Mouse (Mus musculus): ENCODE results near the gene Scarb1. TPM values are rescaled to one million over a fixed set of nuclear protein-coding genes. Genes with fewer than 3 reads are reported as not detected.
A peak's percentile ranks its signal among the peaks of the same experiment; 100 is the strongest.

Gene Scarb1
- polyA plus RNA-seq, 2 experiments: 40.1 to 67.7 TPM

- DNase-seq (ENCODE audit: low spot score) (no peak), ATAC-seq (ENCODE audit: low FRiP score, low read depth) (no peak)
- TF ChIP-seq POLR2A (IDR thresholded peaks at IDR 0.05; ENCODE audit: borderline replicate concordance, extremely low read depth, insufficient read depth, insufficient read length): no peak
- Histone ChIP-seq H3K27ac (replicated peaks; ENCODE audit: low read depth, low read length) (no peak overlapping the region), H3K9ac (ENCODE audit: low read depth, low read length, severe bottlenecking) (no peak overlapping the region), H3K4me3 (replicated peaks; ENCODE audit: low read length) (no peak overlapping the region), H3K36me3 (ENCODE audit: control insufficient read depth, insufficient read depth, low read length) (peaks cover 12% of the 10 kb centered on the region; the same call in 1 of the 2 replicates), H3K9me3 (ENCODE audit: control insufficient read depth, low read length) (no peaks in the 10 kb centered on the region), H3K4me2 (replicated peaks; ENCODE audit: low read depth, low read length, severe bottlenecking) (no peak overlapping the region), H3K27me3 (ENCODE audit: control insufficient read depth, insufficient read depth, low read length) (no peaks in the 10 kb centered on the region), H3K4me1 (ENCODE audit: control insufficient read depth, insufficient read depth, low read length) (peaks cover 11% of the 10 kb centered on the region; the same call in 1 of the 2 replicates)
- WGBS: 87% methylated on average over 9 of the region's 9 CpGs
Observed at GRCm38 (mm10) chr5:125287053-125287655, 53.7 kb downstream of the Scarb1 start.

GRCm38 (mm10) chr5:125286090-125286489, 54.8 kb downstream of the Scarb1 start:
- Histone ChIP-seq H3K27ac (replicated peaks; ENCODE audit: low read depth, low read length) (no peak overlapping the region), H3K27me3 (ENCODE audit: control insufficient read depth, insufficient read depth, low read length) (no peaks in the 10 kb centered on the region), H3K36me3 (ENCODE audit: control insufficient read depth, insufficient read depth, low read length) (peaks cover 12% of the 10 kb centered on the region; the same call in 1 of the 2 replicates), H3K4me2 (replicated peaks; ENCODE audit: low read depth, low read length, severe bottlenecking) (no peak overlapping the region), H3K4me1 (ENCODE audit: control insufficient read depth, insufficient read depth, low read length) (peaks cover 11% of the 10 kb centered on the region; the same call in 1 of the 2 replicates), H3K4me3 (replicated peaks; ENCODE audit: low read length) (no peak overlapping the region), H3K9me3 (ENCODE audit: control insufficient read depth, low read length) (no peaks in the 10 kb centered on the region), H3K9ac (ENCODE audit: low read depth, low read length, severe bottlenecking) (no peak overlapping the region)
- ATAC-seq (ENCODE audit: low FRiP score, low read depth) (no peak), DNase-seq (ENCODE audit: low spot score) (no peak)
- no peak for TF ChIP-seq POLR2A (IDR thresholded peaks at IDR 0.05; ENCODE audit: borderline replicate concordance, extremely low read depth, insufficient read depth, insufficient read length)
- WGBS: 85% methylated on average over 11 of the region's 11 CpGs

GRCm38 (mm10) chr5:125283748-125284640, 56.9 kb downstream of the Scarb1 start:
- H3K9ac ChIP-seq (ENCODE audit: low read depth, low read length, severe bottlenecking): peak overlapping the region; percentile 47
- H3K36me3 ChIP-seq (ENCODE audit: control insufficient read depth, insufficient read depth, low read length): peaks cover 12% of the 10 kb centered on the region; the same call in 1 of the 2 replicates
- H3K4me2 ChIP-seq (replicated peaks; ENCODE audit: low read depth, low read length, severe bottlenecking): peak overlapping the region; percentile 56
- ATAC-seq (ENCODE audit: low FRiP score, low read depth) (peak; percentile 80), DNase-seq (ENCODE audit: low spot score) (peak; percentile 89)
- H3K27me3 ChIP-seq (ENCODE audit: control insufficient read depth, insufficient read depth, low read length): no peaks in the 10 kb centered on the region
- no peak overlapping the region for H3K27ac ChIP-seq (replicated peaks; ENCODE audit: low read depth, low read length)
- WGBS: 13% methylated on average over 35 of the region's 35 CpGs
- H3K4me1 ChIP-seq (ENCODE audit: control insufficient read depth, insufficient read depth, low read length): peaks cover 16% of the 10 kb centered on the region
- no peak for TF ChIP-seq POLR2A (IDR thresholded peaks at IDR 0.05; ENCODE audit: borderline replicate concordance, extremely low read depth, insufficient read depth, insufficient read length)
- H3K9me3 ChIP-seq (ENCODE audit: control insufficient read depth, low read length): no peaks in the 10 kb centered on the region
- peak overlapping the region; percentile 37 for H3K4me3 ChIP-seq (replicated peaks; ENCODE audit: low read length)

- no peak for ATAC-seq (ENCODE audit: low FRiP score, low read depth)
- Histone ChIP-seq H3K4me2 (replicated peaks; ENCODE audit: low read depth, low read length, severe bottlenecking) (no peak overlapping the region), H3K4me3 (replicated peaks; ENCODE audit: low read length) (no peak overlapping the region), H3K27me3 (ENCODE audit: control insufficient read depth, insufficient read depth, low read length) (no peaks in the 10 kb centered on the region), H3K9ac (ENCODE audit: low read depth, low read length, severe bottlenecking) (no peak overlapping the region), H3K4me1 (ENCODE audit: control insufficient read depth, insufficient read depth, low read length) (peaks cover 16% of the 10 kb centered on the region), H3K9me3 (ENCODE audit: control insufficient read depth, low read length) (no peaks in the 10 kb centered on the region), H3K27ac (replicated peaks; ENCODE audit: low read depth, low read length) (no peak overlapping the region), H3K36me3 (ENCODE audit: control insufficient read depth, insufficient read depth, low read length) (peaks cover 11% of the 10 kb centered on the region; the same call in 1 of the 2 replicates)
- no peak for DNase-seq (ENCODE audit: low spot score)
- no peak for TF ChIP-seq POLR2A (IDR thresholded peaks at IDR 0.05; ENCODE audit: borderline replicate concordance, extremely low read depth, insufficient read depth, insufficient read length)
- 26% methylated on average over 7 of the region's 7 CpGs for WGBS
Observed at GRCm38 (mm10) chr5:125279216-125279615, 61.7 kb downstream of the Scarb1 start.

GRCm38 (mm10) chr5:125278314-125278713, 62.6 kb downstream of the Scarb1 start:
- no peak for DNase-seq (ENCODE audit: low spot score)
- no peaks in the 10 kb centered on the region for H3K9me3 ChIP-seq (ENCODE audit: control insufficient read depth, low read length)
- no peak for ATAC-seq (ENCODE audit: low FRiP score, low read depth)
- no peak for TF ChIP-seq POLR2A (IDR thresholded peaks at IDR 0.05; ENCODE audit: borderline replicate concordance, extremely low read depth, insufficient read depth, insufficient read length)
- H3K4me2 ChIP-seq (replicated peaks; ENCODE audit: low read depth, low read length, severe bottlenecking): no peak overlapping the region
- H3K27me3 ChIP-seq (ENCODE audit: control insufficient read depth, insufficient read depth, low read length): no peaks in the 10 kb centered on the region
- peaks cover 11% of the 10 kb centered on the region; the same call in 1 of the 2 replicates for H3K36me3 ChIP-seq (ENCODE audit: control insufficient read depth, insufficient read depth, low read length)
- no peak overlapping the region for H3K27ac ChIP-seq (replicated peaks; ENCODE audit: low read depth, low read length)
- H3K4me1 ChIP-seq (ENCODE audit: control insufficient read depth, insufficient read depth, low read length): peaks cover 12% of the 10 kb centered on the region
- no peak overlapping the region for H3K9ac ChIP-seq (ENCODE audit: low read depth, low read length, severe bottlenecking)
- 27% methylated on average over 6 of the region's 6 CpGs for WGBS
- H3K4me3 ChIP-seq (replicated peaks; ENCODE audit: low read length): no peak overlapping the region

Data from limb, embryonic 14.5 days (tissue).